Mouse (Mus musculus) bone marrow, adult 2 months (tissue): ENCODE data around the gene Limd2. TPM values are rescaled to one million over a fixed set of nuclear protein-coding genes. Genes with fewer than 3 reads are reported as not detected.
A peak's percentile ranks its signal among the peaks of the same experiment; 100 is the strongest.
"Not testable (repeated sequence)": the region's sequence is repeated elsewhere in the genome, so short reads cannot be mapped to it uniquely, and the experiment has no call there.

ENCODE experiments used
- H3K27ac ChIP-seq: fragments of 200-500 bp; 2 replicates; pipeline ENCODE4 v1.5.1; 2012; ENCODE audit warnings: low read depth, mild to moderate bottlenecking, control low read depth, inconsistent platforms, low read length; ENCODE audit not compliant: control insufficient read depth, poor library complexity, insufficient read depth
- H3K4me1 ChIP-seq: fragments of 200-500 bp; 2 replicates; pipeline ENCODE4 v1.6.1; 2011; ENCODE audit warnings: low read length; ENCODE audit not compliant: control insufficient read depth, insufficient read depth
- H3K4me3 ChIP-seq: fragments of 200-500 bp; replicated peaks from 2 replicates; pipeline ENCODE3; 2011; ENCODE audit warnings: mild to moderate bottlenecking, low read depth, low read length, control low read depth; ENCODE audit not compliant: control insufficient read depth
- CTCF ChIP-seq: fragments of 200-500 bp; IDR thresholded peaks from 2 replicates; pipeline ENCODE4 v1.5.1; 2011; ENCODE audit warnings: low read length, control low read depth; ENCODE audit not compliant: control insufficient read depth, insufficient read depth
- POLR2A ChIP-seq: fragments of 200-500 bp; IDR thresholded peaks from 2 replicates; pipeline ENCODE4 v1.6.1; 2011; ENCODE audit warnings: low read depth, mild to moderate bottlenecking, control low read depth, low read length, borderline replicate concordance; ENCODE audit not compliant: control insufficient read depth
- WGBS: fragments of 180-500 bp; shearing (Covaris S2); methylation state at CpG from one replicate; pipeline ENCODE4 v1.1.7; 2018; 5-methylcytosine and 5-hydroxymethylcytosine counted together
- polyA plus RNA-seq: library from polyadenylated mRNA; stranded (reverse); fragments of >200 nt; gene quantifications from 2 replicates; pipeline ENCODE4 v1.2.4, GENCODE M21; 2011; ENCODE audit warnings: low replicate concordance; ENCODE audit not compliant: missing spikeins, insufficient read depth, insufficient read length

The Limd2 gene
- 45.8 and 98.2 TPM in 2 replicates for polyA plus RNA-seq

DNA sequence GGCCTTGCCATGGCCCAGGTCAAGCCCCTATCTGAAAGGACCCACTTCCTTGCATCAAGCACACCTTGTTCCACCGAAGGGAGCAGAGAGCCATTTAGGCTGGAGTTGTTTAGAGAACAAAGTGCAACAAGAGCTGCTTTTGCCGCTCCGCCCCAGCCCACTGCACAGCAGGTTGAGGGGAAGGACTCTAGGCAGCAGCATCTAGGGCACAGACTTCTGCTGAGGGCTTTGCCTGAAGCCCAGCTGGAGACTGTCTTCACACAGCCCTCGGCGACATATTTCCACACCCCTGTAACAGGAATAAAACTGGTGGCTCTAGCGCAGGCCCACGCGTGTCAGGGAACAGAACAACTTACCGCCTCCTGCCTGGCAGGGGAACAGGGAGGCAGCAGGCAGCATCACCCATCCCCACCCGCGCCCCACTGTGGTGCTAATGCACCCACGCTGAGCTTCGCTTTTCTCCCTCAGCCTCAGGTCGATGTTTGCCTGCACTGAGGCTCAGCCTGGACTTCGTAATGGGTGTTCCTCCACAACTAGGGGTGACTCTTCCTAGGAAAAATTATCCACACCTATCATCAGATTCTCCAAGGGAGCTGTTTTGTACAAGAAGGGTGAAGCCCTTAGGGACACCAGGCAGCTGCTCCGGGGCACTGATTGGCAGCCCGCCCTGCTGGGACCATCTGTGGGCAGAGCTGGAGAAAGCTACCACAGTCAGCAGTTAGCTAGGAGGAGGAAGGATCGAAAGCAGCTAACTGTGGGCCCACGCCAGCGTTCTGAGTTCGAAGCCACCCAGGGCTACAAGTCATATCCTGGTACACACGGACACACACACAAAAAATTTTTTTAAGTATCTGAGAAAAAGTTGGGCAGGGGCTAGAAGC lies at the start of gene Limd2, which contains the start of gene Gm10840:
Gene Limd2 (minus strand): TSS at position 20 of the 881 bp plus-strand sequence.
Gene Gm10840 (plus strand): TSS at position 10 of the 881 bp plus-strand sequence.
- Histone ChIP-seq H3K27ac (peak within 1 kb of the TSS; percentile 99), H3K4me3 (peak within 1 kb of the TSS; percentile 93), H3K4me1 (peaks cover 8% of the 10 kb centered on the region)
- peak; percentile 52; the same call in 1 of the 2 replicates for TF ChIP-seq POLR2A
- no peak for TF ChIP-seq CTCF
- WGBS: 19% methylated on average over 22 of the region's 22 CpGs

DNA sequence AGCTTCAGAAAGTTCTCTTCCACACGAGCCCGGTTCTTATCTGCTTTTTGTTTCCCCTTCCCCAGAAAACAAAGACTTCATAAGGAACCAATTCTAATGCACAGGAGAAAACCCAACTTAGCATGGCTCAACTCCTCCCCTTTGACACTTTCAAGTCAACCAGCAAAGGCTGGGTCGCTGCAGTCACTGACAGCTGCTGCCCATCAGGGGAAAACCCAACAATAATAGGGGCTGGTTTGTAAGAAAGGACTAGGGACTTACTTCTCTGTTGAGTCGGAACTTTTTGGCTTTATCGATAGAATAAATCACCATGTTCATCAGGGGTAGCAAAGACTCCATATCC lies 41.4 kb upstream of the Limd2 start, which contains the start of gene Strada:
Gene Strada (minus strand): TSS at position 46 of the 343 bp plus-strand sequence.
- WGBS: 32% methylated on average over 5 of the region's 5 CpGs
- TF ChIP-seq CTCF (no peak), POLR2A (no peak)
- Histone ChIP-seq H3K4me1 (peaks cover 2% of the 10 kb centered on the region; the same call in 1 of the 2 replicates), H3K27ac (peak within 1 kb of the TSS; percentile 15), H3K4me3 (no peak within 1 kb of the TSS)

DNA sequence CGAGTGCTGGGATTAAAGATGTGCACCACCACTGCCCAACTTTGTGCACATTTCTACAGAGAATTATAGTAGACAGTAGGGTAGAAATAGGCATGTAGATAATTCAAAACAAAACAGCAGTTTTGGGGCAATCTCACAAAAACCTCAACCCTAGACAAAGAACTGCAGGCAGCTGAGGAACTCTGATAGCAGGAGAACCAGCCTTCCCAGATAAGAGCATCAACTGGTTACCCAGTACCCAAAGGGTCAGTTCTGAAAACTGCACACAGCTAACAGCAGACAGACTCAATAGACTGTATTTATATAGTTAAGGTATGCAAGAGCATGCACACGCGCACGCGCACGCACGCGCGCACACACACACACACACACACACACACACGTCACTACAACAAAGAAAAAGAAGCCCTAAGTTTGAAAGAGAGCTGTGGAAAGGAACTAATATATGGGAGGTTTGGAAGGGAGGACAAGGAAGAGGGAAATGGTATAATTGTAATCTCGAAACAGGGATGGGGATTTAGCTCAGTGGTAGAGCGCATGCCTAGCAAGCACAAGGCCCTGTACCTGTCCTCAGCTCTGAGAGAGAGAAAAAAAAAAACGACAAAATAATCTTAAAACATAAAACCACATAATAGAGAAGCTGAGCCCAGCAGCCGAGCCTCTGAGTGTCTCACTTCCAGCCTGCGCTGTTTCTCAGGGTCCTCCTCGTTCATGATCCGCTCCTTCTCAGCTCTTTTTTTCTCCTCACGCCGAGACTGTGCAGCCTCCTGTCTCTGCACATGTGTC lies 40.9 kb upstream of the Limd2 start:
- Histone ChIP-seq H3K4me1 (peaks cover 2% of the 10 kb centered on the region; the same call in 1 of the 2 replicates), H3K4me3 (no peak overlapping the region), H3K27ac (peak overlapping the region; percentile 15)
- WGBS: 58% methylated on average over 19 of the region's 19 CpGs
- TF ChIP-seq CTCF (no peak), POLR2A (no peak)

DNA sequence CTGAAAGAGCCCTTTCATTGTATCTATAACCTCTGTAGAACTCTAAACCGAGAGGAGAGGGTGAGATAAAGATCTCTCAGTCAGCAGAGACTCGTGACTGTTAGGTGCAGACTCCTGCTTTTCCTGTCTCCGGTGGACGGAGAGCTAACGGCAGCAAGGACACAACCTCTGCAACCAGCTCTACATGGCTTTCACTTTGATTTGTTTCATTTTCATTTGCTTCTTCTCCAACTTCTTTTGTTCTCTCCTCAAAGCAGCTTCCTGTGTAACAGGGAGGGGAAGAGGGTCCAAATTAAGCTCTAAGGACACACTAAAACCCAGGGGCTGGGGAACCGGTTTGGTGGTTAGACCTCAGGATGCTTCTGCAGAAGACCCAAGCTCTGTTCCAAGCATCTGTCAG lies 40.1 kb upstream of the Limd2 start:
- TF ChIP-seq POLR2A (no peak), CTCF (no peak)
- H3K4me3 ChIP-seq: no peak overlapping the region
- 16% methylated on average over 6 of the region's 6 CpGs for WGBS
- no peak overlapping the region for H3K27ac ChIP-seq
- peaks cover 2% of the 10 kb centered on the region; the same call in 1 of the 2 replicates for H3K4me1 ChIP-seq

DNA sequence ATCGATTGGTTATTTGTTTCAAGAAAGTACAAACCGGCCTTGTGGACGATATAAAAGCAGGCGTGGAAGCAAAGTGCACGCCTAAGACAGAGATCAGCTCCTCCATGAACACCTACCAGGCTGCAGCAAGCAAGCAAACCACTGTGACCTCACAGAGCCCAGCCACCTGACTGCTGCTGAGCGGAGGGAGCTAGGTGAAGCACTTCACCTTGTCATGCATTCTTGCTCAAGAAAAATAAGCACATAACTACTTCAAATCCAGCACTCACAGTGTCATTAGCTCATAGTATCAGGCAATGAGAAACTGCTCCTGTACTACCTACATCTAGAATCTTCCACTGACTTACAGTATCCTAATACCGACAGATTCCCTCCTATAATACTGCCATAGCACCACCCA lies 39.3 kb upstream of the Limd2 start:
- not testable (repeated sequence) for H3K27ac ChIP-seq, H3K4me1 ChIP-seq
- WGBS: 80% methylated on average over 7 of the region's 7 CpGs

GRCm38 (mm10) chr11:106198277-106198676 lies 37.6 kb upstream of the Limd2 start:
- TF ChIP-seq CTCF (no peak), POLR2A (no peak)
- WGBS: 43% methylated on average over 4 of the region's 4 CpGs
- Histone ChIP-seq H3K4me3 (no peak overlapping the region), H3K27ac (no peak overlapping the region), H3K4me1 (peaks cover 4% of the 10 kb centered on the region; the same call in 1 of the 2 replicates)

More for the DNA sequence above, 39.3 kb upstream of the Limd2 start:
- not testable (repeated sequence) for H3K4me3 ChIP-seq

- Histone ChIP-seq H3K4me3 (no peak overlapping the region), H3K27ac (no peak overlapping the region; the same call in 1 of the 2 replicates), H3K4me1 (peaks cover 9% of the 10 kb centered on the region; the same call in 1 of the 2 replicates)
- no peak for TF ChIP-seq POLR2A
- no peak for TF ChIP-seq CTCF
Observed at GRCm38 (mm10) chr11:106195341-106195740, 34.7 kb upstream of the Limd2 start.

- WGBS: 92% methylated on average over 7 of the region's 7 CpGs
- TF ChIP-seq POLR2A (no peak), CTCF (no peak)
- no peak overlapping the region for H3K4me3 ChIP-seq
- peaks cover 9% of the 10 kb centered on the region; the same call in 1 of the 2 replicates for H3K4me1 ChIP-seq
- peak overlapping the region; percentile 9; the same call in 1 of the 2 replicates for H3K27ac ChIP-seq
Observed at GRCm38 (mm10) chr11:106194891-106195290, 34.2 kb upstream of the Limd2 start.
